Mouse (Mus musculus) T-helper 1 cell (primary cell): ENCODE measurements around the gene Pard3b.

Experiments used
- in situ Hi-C: fragments of 300-600 bp; cut with MboI, MseI; formaldehyde crosslinking; loops from one replicate; pipeline ENCODE4 v1.15.1; 2025; ENCODE audit warnings: high pct_unique_total_duplicates

The Pard3b gene

DNA sequence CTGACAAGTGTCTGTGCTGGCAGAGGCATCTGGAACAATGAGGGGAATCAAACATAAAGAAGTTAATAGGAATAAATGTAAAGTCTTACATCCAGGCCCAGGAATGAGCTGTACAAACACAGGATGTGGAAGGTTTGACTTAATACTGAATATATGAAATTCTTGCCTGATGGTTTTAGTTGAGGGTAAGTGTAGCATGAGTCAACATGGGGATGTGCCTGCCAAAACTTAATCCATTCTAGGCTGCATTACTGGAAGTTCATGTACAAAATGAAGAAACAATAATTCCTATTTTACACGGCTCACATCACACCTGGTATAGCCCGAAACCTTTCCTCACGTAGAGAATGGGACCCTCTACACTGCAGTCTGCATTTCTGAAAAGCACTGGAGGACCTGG is 805.8 kb downstream of the Pard3b start:
- in situ Hi-C loops = no loop called here

GRCm38 (mm10) chr1:62446818-62447217 is 808.2 kb downstream of the Pard3b start:
- in situ Hi-C loops = no loop called here

GRCm38 (mm10) chr1:62449193-62449875 is 810.7 kb downstream of the Pard3b start:
- in situ Hi-C loops = no loop called here

DNA sequence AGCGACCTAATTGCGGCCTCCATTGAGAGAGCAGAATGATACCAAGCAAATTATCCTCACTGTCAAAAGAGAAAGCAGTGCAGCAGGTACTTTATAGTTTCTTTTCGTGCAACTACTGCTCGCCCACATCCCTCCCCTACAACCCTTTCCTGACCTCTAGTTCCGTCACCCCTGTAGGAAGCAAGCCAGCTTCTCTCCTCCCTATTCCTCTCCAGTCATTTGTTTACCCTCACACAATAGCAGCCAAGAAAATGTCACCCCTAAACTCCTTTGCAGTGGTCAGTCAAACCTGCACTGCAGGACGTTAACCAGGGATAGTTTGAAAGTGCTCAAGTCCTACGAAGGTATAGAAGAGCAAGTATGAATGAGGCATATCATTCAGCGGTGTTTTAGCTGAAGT is 826.9 kb downstream of the Pard3b start:
- in situ Hi-C loops = loop anchor here (10.0 to 25.0 kb wide), 2 partner anchors 1471 to 1597 kb away; no protein-coding TSS in a partner anchor

- in situ Hi-C loops = loop anchor here (10.0 to 25.0 kb wide), 2 partner anchors 1472 to 1596 kb away; no protein-coding TSS in a partner anchor
These were observed 827.9 kb downstream of the Pard3b start for GRCm38 (mm10) chr1:62466544-62466943.

DNA sequence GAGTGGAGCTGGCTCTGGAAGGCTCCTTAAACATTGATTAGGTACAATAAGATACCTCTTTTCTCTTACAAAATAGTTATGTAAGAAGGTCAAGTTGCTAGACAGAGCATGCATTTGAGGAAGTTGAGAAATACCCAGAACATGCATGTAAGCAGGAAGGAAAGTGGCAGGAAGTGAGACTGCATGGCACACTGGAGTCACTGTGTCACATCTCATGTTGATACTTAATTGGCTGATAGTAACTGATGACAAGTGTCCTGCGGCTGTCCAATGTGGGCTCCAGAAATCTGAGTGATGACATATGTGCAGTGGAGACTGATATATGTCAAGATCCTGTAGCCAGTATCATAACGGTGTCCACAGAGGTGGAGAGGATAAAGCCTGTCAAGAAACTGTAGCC is 844.4 kb downstream of the Pard3b start:
- in situ Hi-C loops = no loop called here

DNA sequence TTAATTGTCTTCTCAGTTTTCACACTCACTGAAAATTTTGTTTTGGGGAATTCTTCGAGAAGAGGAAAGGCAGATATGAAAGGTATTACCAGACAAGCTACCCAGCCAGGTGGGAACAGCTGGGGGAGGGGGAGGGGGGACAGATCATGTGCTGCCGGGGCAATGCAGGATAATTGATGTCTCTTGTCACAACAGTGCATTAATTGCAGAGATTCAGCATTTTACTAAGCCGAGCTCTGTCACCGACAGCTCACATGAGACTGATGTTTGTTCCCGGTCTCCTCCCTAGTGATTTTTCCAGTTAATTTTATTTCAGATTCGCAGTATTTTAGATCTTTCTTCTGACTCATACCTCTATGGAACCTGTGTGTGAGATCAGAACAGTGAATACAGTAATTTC is 850.2 kb downstream of the Pard3b start:
- in situ Hi-C loops = no loop called here

GRCm38 (mm10) chr1:62499146-62499545 is 860.5 kb downstream of the Pard3b start:
- in situ Hi-C loops = no loop called here

GRCm38 (mm10) chr1:62510501-62510900 is 871.9 kb downstream of the Pard3b start:
- in situ Hi-C loops = no loop called here

DNA sequence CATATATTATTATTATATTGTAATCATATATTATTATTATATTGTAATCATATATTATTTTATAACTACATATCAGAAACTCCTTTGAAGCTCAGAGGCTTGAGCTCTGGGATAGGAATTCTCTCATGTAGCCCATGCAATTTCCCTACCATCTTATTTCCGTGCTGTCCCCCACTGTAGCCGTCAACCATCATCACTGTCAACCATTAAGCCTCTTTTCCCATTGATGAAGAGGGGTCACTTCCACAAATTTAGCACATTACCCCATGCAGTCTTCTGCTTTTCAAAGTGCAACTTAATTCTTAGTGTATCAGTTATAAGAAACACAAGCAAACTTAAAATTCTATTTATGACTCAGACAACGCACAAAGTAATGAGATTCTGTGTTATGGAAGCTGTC is 873.1 kb downstream of the Pard3b start:
- in situ Hi-C loops = no loop called here

GRCm38 (mm10) chr1:62518621-62519213 is 880.1 kb downstream of the Pard3b start:
- in situ Hi-C loops = no loop called here

- in situ Hi-C loops = no loop called here
These were observed 882.7 kb downstream of the Pard3b start for GRCm38 (mm10) chr1:62521368-62521767.

- in situ Hi-C loops = no loop called here
These were observed 884.1 kb downstream of the Pard3b start for GRCm38 (mm10) chr1:62522761-62523160.

DNA sequence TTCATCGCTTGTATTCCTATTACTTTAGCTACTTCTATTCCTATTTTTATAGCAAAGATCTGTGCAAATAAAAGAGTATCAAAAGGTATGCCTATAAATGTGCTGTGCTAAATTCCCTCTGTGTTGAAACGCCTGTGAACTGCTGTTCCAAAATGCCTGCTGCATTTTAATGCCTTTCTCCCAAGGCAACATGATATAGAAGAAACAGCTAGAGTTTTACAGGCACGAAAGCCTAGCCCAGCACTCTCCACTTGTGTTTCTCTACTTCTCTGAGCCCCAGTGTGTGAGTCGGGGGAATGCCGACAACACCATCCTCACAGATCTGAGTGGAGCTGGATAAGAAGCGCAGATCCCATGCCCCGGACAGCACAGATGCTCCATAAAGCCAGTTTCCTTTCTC is 889.2 kb downstream of the Pard3b start:
- in situ Hi-C loops = no loop called here

- in situ Hi-C loops = no loop called here
These were observed 891.3 kb downstream of the Pard3b start for GRCm38 (mm10) chr1:62529941-62530340.

GRCm38 (mm10) chr1:62532426-62533126 is 894.0 kb downstream of the Pard3b start:
- in situ Hi-C loops = no loop called here

- in situ Hi-C loops = no loop called here
These were observed 910.3 kb downstream of the Pard3b start for GRCm38 (mm10) chr1:62548953-62549352.

DNA sequence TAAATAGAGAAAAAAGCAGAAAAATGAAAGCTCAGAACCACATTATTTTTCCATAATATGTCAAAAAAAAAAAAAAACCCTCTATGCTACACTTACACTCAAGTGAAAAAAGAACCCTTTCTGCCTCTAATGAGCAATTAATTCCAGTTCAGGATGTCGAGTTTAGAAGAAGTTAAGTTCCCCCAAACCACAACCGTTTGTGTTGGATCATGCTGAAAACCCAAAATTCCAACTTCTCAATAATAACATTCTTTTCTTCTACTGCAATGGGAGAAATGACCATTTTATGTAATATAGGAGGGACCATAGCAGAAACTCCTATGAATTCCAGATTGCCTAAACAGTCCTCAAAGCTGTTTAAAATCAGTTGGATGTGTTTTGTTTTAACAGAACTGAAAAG is 911.9 kb downstream of the Pard3b start:
- in situ Hi-C loops = no loop called here

GRCm38 (mm10) chr1:62551516-62551915 is 912.9 kb downstream of the Pard3b start:
- in situ Hi-C loops = no loop called here

GRCm38 (mm10) chr1:62555838-62556237 is 917.2 kb downstream of the Pard3b start:
- in situ Hi-C loops = no loop called here

- in situ Hi-C loops = no loop called here
These were observed 924.4 kb downstream of the Pard3b start for GRCm38 (mm10) chr1:62562987-62563386.

- in situ Hi-C loops = no loop called here
These were observed 925.9 kb downstream of the Pard3b start for GRCm38 (mm10) chr1:62564245-62565119.
